Mouse (Mus musculus) lung, postnatal 14 days (tissue): Measurements from ENCODE around the gene Pam.
A peak's percentile ranks its signal among the peaks of the same experiment; 100 is the strongest.

Experiments used
- DNase-seq: peaks from one replicate; pipeline ENCODE4 v3.0.0; 2021

Pam gene

DNA sequence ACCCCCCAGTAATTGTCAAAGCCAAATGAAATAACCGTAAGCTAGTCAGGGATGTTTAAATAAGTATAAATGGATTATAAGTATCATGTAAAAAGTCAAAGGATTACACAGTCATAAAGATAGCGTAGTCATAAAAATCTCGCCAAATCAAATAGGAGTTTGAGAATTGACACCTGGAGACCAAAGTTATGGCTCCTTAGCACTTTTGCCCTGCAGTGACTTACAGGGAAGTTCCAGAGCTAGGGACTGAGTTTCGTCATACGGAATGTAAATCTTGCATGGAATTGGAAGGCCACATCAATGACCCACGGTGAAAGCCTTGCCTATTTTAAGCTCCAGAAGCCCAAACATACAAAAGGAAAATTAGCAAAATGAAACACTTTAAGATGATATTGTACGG, 192.6 kb downstream of the Pam start:
- no peak for DNase-seq

DNA sequence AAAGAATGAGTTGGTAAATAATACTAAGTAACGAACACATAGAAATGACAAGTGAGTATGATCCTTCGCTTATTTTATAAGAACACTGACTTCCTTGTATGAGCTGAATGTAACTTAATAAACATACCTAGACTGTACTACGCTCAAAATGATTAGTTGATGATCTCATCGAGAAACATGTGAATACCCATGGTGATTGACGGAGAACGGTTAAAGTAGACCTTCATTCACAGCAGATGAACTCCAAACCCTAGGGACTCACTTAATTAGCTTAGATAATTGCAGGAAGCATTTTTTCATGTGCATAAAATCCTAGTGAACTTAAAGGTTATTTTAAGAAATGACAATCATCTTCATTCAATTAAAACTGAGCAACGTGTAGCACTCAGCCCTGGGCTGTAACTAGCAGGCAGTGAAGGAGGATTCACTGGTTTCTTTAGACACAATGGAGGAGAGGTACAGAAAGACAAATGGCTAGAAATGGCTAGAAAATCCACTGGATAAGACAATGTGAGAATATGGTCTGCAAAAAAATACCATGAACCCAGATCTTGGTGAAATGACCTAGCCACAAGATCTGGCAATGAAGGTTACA, 194.8 kb downstream of the Pam start:
- no peak for DNase-seq

GRCm38 (mm10) chr1:97887511-97887910, 207.9 kb downstream of the Pam start:
- no peak for DNase-seq

DNA sequence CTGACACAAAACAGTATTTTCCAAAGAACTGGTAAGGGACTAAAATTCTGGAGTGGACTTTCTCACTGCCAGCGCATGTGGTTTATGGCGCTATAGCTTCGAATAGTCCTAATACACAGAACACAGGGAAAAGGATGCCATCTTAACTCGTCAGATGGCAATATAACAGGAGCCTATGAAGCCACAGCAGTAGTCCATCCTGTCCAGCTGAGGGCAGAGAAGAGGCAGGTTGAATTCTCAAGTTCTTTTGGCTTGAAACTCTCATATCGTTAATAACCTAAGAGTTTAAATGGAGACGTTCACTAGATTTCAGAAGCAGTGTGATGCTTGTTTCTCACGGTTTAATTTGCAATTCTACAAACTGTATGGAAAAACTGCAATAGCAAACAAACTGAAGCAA, 211.9 kb downstream of the Pam start:
- no peak for DNase-seq

- no peak for DNase-seq
These were observed 218.4 kb downstream of the Pam start for GRCm38 (mm10) chr1:97877037-97877436.

GRCm38 (mm10) chr1:97873490-97874054, 221.9 kb downstream of the Pam start:
- DNase-seq = no peak

- DNase-seq = no peak
These were observed 223.0 kb downstream of the Pam start for GRCm38 (mm10) chr1:97872493-97872892.

- no peak for DNase-seq
These were observed 223.4 kb downstream of the Pam start for GRCm38 (mm10) chr1:97872072-97872471.

GRCm38 (mm10) chr1:97864135-97864534, 231.3 kb downstream of the Pam start:
- DNase-seq = no peak

GRCm38 (mm10) chr1:97863140-97863539, 232.3 kb downstream of the Pam start:
- DNase-seq = no peak

- DNase-seq = no peak
These were observed 232.7 kb downstream of the Pam start for GRCm38 (mm10) chr1:97862734-97863133.

- DNase-seq = no peak
These were observed 241.2 kb downstream of the Pam start for GRCm38 (mm10) chr1:97854256-97854655.

- no peak for DNase-seq
These were observed 243.8 kb downstream of the Pam start for GRCm38 (mm10) chr1:97851601-97852175.

- DNase-seq = no peak
These were observed 246.7 kb downstream of the Pam start for GRCm38 (mm10) chr1:97848601-97849241.

DNA sequence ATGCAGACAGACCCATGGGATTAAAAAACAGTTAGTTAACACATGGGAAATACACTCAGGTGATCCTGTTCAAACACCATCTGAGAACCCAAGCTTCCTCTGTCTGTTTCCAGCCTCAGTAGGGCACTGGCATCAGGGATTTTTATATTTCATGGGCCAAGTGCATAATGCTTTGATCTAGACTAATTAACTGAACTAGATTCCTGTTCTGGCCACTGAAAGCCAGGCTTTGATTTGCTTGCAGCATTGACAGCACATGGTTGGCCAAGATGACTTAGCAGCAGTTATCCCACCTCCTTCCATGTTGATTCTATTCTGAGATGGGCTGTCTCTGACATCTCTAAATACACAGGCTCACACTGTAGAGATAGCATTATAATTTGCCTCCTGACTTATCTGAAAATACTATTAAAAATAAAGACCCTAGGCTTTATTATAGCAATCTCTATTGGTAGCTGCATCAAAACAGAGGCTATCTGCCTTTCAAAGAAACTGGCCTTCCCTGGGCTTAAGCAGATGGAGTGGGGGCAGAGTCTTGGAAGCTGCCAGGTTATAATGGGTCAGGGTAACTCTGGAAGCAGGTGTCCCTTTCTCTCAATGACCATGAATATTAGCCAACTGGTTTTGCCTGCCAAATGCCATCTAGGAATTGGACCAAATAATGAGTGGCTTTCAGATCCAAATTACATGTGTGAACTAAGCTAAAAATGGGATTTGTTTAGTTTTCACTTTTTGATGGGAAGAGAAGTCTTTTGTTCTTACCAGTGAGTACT, 252.0 kb downstream of the Pam start:
- DNase-seq = no peak

DNA sequence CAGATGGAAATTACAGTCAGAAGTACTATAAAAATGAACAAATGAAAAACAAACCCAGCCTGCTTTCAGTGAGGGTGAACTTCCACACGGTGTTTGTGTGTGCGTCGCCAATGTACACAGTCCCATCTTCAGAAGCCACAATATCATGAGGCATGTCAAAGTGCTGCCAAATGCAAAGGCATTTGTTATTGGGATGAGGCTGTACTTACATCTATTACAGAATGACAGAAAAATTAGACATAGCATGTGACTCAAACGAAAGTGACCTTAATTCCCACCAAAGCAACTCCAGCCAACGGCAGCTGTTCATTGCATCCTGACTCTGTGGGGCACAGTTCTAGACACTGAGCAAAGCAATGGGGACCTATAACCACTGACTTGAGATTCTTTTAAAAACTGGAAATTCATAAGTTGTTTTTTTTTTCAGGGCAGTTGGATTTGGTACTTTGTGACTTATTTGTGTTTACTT, 261.1 kb downstream of the Pam start:
- DNase-seq = peak; percentile 4

GRCm38 (mm10) chr1:97833466-97834353, 261.7 kb downstream of the Pam start:
- DNase-seq = peak; percentile 65

DNA sequence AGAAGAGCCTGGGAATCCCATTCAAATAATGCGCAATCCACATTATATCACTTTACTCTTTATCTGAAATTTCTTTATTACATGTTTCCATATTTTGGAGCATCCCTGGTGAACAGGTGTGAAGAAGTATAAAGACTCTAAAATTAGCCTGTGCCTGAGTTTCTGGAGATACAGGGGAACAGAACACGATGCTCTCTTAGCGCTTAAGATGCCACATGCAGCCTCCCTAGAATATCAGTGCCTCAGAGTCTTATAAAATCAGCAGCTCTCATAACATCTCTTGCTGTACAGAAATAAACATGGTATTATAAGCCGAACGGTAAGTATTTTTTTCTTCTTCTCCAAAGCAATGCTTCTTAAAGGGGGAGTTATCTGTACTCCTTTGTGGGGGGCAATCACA, 267.4 kb downstream of the Pam start:
- DNase-seq = no peak

DNA sequence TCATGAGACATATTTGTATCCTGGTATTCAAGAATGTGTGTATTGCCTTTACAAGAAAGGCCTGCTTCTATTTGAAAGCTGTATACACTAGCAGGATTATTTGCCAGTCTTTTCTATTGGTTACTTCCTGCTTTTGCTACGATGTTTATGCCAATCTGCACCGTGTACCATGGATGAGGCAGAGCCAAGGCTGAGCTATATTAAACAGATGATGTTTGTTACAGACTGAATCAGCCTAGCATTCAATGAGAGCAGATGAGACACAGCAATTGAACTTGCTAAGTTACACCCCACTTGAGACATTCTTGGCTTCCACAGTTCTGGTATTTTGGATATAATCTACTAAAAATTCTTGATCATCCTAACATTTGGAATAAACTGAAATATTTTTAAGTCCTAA, 267.9 kb downstream of the Pam start:
- no peak for DNase-seq

DNA sequence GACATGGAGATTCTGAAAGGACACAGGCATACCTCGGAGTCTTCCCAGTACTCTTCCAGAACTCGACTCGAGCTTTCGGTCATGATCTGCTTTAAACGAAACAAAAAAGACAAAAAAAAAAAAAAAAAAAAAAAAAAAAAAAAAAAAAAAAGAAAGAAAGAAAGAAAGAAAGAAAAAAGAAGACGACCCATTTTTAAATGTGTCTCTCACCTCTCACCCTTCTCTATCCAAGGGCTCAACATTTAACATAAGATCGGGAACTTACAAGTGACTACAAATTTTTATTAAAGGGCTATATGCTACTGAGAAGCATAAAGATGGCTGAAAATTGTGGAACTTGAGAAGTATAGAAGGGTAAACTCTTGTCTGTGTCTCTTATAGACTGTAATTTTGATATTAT, 272.5 kb downstream of the Pam start:
- DNase-seq = no peak

- no peak for DNase-seq
These were observed 273.2 kb downstream of the Pam start for GRCm38 (mm10) chr1:97822203-97822602.

- DNase-seq = no peak
These were observed 274.2 kb downstream of the Pam start for GRCm38 (mm10) chr1:97821282-97821681.
